Mouse (Mus musculus): ENCODE measurements at regions not wholly inside any gene's neighbourhood (a gene's known extent, or its start where the extent isn't known, plus 50 kb on each side); places are given as distances from the start of the nearest gene placed in this dataset.

GRCm38 (mm10) chr9:23029421-23029820 lies 193.5 kb upstream of the Bmper start:
- Histone ChIP-seq H3K4me1 (peaks cover 11% of the 10 kb centered on the region), H3K27me3 (replicated peaks) (no peaks in the 10 kb centered on the region), H3K9ac (no peak overlapping the region), H3K4me3 (no peak overlapping the region), H3K36me3 (no peaks in the 10 kb centered on the region), H3K27ac (no peak overlapping the region), H3K9me3 (no peaks in the 10 kb centered on the region), H3K4me2 (replicated peaks) (no peak overlapping the region)
- WGBS: 85% methylated on average over 4 of the region's 4 CpGs
- ATAC-seq (ENCODE audit: low FRiP score, low read depth): no peak

- ATAC-seq (ENCODE audit: low FRiP score, low read depth): no peak
- H3K27ac ChIP-seq: no peak overlapping the region
- H3K9me3 ChIP-seq: no peaks in the 10 kb centered on the region
- H3K36me3 ChIP-seq: no peaks in the 10 kb centered on the region
- no peak overlapping the region for H3K4me3 ChIP-seq
- WGBS: 73% methylated on average over 11 of the region's 11 CpGs
- H3K27me3 ChIP-seq (replicated peaks): peaks cover 2% of the 10 kb centered on the region; the same call in 1 of the 2 replicates
- no peak overlapping the region for H3K9ac ChIP-seq
- H3K4me1 ChIP-seq: peaks cover 12% of the 10 kb centered on the region
- H3K4me2 ChIP-seq (replicated peaks): no peak overlapping the region
Measured at GRCm38 (mm10) chr9:23030138-23030537, 192.7 kb upstream of the Bmper start.

- Histone ChIP-seq H3K9ac (no peak overlapping the region), H3K27me3 (replicated peaks) (peaks cover 3% of the 10 kb centered on the region; the same call in 1 of the 2 replicates), H3K27ac (no peak overlapping the region), H3K4me1 (peaks cover 16% of the 10 kb centered on the region), H3K4me2 (replicated peaks) (no peak overlapping the region), H3K36me3 (no peaks in the 10 kb centered on the region), H3K9me3 (no peaks in the 10 kb centered on the region), H3K4me3 (no peak overlapping the region)
- WGBS: 18% methylated on average over 2 of the region's 2 CpGs
- no peak for ATAC-seq (ENCODE audit: low FRiP score, low read depth)
Measured at GRCm38 (mm10) chr9:23030546-23030945, 192.3 kb upstream of the Bmper start.

GRCm38 (mm10) chr9:23031916-23032315 lies 191.0 kb upstream of the Bmper start:
- Histone ChIP-seq H3K36me3 (no peaks in the 10 kb centered on the region), H3K9ac (no peak overlapping the region), H3K27ac (no peak overlapping the region), H3K4me3 (no peak overlapping the region), H3K9me3 (no peaks in the 10 kb centered on the region), H3K27me3 (replicated peaks) (peaks cover 3% of the 10 kb centered on the region; the same call in 1 of the 2 replicates), H3K4me1 (peaks cover 29% of the 10 kb centered on the region), H3K4me2 (replicated peaks) (no peak overlapping the region)
- WGBS: 86% methylated on average over 9 of the region's 9 CpGs
- no peak for ATAC-seq (ENCODE audit: low FRiP score, low read depth)

GRCm38 (mm10) chr9:23035306-23035705 lies 187.6 kb upstream of the Bmper start:
- H3K27ac ChIP-seq: no peak overlapping the region
- H3K4me3 ChIP-seq: no peak overlapping the region
- H3K36me3 ChIP-seq: no peaks in the 10 kb centered on the region
- ATAC-seq (ENCODE audit: low FRiP score, low read depth): no peak
- H3K27me3 ChIP-seq (replicated peaks): peaks cover 3% of the 10 kb centered on the region; the same call in 1 of the 2 replicates
- no peak overlapping the region for H3K4me2 ChIP-seq (replicated peaks)
- WGBS: 78% methylated on average over 6 of the region's 6 CpGs
- H3K4me1 ChIP-seq: peaks cover 33% of the 10 kb centered on the region
- no peaks in the 10 kb centered on the region for H3K9me3 ChIP-seq
- no peak overlapping the region for H3K9ac ChIP-seq

GRCm38 (mm10) chr9:23035901-23036610 lies 186.8 kb upstream of the Bmper start:
- no peak overlapping the region for H3K27ac ChIP-seq
- peaks cover 36% of the 10 kb centered on the region for H3K4me1 ChIP-seq
- H3K4me2 ChIP-seq (replicated peaks): peak overlapping the region; percentile 47
- no peak overlapping the region for H3K9ac ChIP-seq
- H3K4me3 ChIP-seq: no peak overlapping the region
- H3K36me3 ChIP-seq: no peaks in the 10 kb centered on the region
- peaks cover 3% of the 10 kb centered on the region; the same call in 1 of the 2 replicates for H3K27me3 ChIP-seq (replicated peaks)
- 9% methylated on average over 16 of the region's 16 CpGs for WGBS
- H3K9me3 ChIP-seq: no peaks in the 10 kb centered on the region
- ATAC-seq (ENCODE audit: low FRiP score, low read depth): no peak

GRCm38 (mm10) chr9:23037513-23037914 lies 185.4 kb upstream of the Bmper start:
- peaks cover 3% of the 10 kb centered on the region; the same call in 1 of the 2 replicates for H3K27me3 ChIP-seq (replicated peaks)
- peak overlapping the region; percentile 37 for H3K4me2 ChIP-seq (replicated peaks)
- peak; percentile 66 for ATAC-seq (ENCODE audit: low FRiP score, low read depth)
- no peaks in the 10 kb centered on the region for H3K36me3 ChIP-seq
- H3K4me1 ChIP-seq: peaks cover 45% of the 10 kb centered on the region
- H3K4me3 ChIP-seq: no peak overlapping the region
- no peaks in the 10 kb centered on the region for H3K9me3 ChIP-seq
- no peak overlapping the region for H3K27ac ChIP-seq
- WGBS: 12% methylated on average over 9 of the region's 9 CpGs
- H3K9ac ChIP-seq: no peak overlapping the region

GRCm38 (mm10) chr9:23039588-23039987 lies 183.3 kb upstream of the Bmper start:
- Histone ChIP-seq H3K27ac (no peak overlapping the region), H3K9me3 (no peaks in the 10 kb centered on the region), H3K4me2 (replicated peaks) (no peak overlapping the region), H3K4me1 (peaks cover 41% of the 10 kb centered on the region), H3K4me3 (no peak overlapping the region), H3K9ac (no peak overlapping the region), H3K36me3 (no peaks in the 10 kb centered on the region), H3K27me3 (replicated peaks) (peaks cover 3% of the 10 kb centered on the region; the same call in 1 of the 2 replicates)
- no peak for ATAC-seq (ENCODE audit: low FRiP score, low read depth)
- WGBS: 78% methylated on average over 6 of the region's 6 CpGs

- H3K4me1 ChIP-seq: peaks cover 31% of the 10 kb centered on the region
- no peak overlapping the region for H3K27ac ChIP-seq
- no peak for ATAC-seq (ENCODE audit: low FRiP score, low read depth)
- no peak overlapping the region for H3K4me2 ChIP-seq (replicated peaks)
- WGBS: 44% methylated on average over 5 of the region's 5 CpGs
- no peaks in the 10 kb centered on the region for H3K36me3 ChIP-seq
- no peak overlapping the region for H3K9ac ChIP-seq
- no peaks in the 10 kb centered on the region for H3K27me3 ChIP-seq (replicated peaks)
- H3K4me3 ChIP-seq: no peak overlapping the region
- H3K9me3 ChIP-seq: no peaks in the 10 kb centered on the region
Measured at GRCm38 (mm10) chr9:23041025-23041424, 181.9 kb upstream of the Bmper start.

- ATAC-seq (ENCODE audit: low FRiP score, low read depth): peak; percentile 30; the same call in 1 of the 2 replicates
- H3K27me3 ChIP-seq (replicated peaks): no peaks in the 10 kb centered on the region
- H3K4me1 ChIP-seq: peaks cover 24% of the 10 kb centered on the region
- H3K27ac ChIP-seq: no peak overlapping the region
- no peaks in the 10 kb centered on the region for H3K36me3 ChIP-seq
- no peaks in the 10 kb centered on the region for H3K9me3 ChIP-seq
- H3K4me2 ChIP-seq (replicated peaks): no peak overlapping the region
- no peak overlapping the region for H3K9ac ChIP-seq
- WGBS: 47% methylated on average over 22 of the region's 22 CpGs
- H3K4me3 ChIP-seq: no peak overlapping the region
Measured at GRCm38 (mm10) chr9:23041537-23042472, 181.1 kb upstream of the Bmper start.

GRCm38 (mm10) chr9:23043006-23043405 lies 179.9 kb upstream of the Bmper start:
- no peaks in the 10 kb centered on the region for H3K36me3 ChIP-seq
- no peak overlapping the region for H3K9ac ChIP-seq
- ATAC-seq (ENCODE audit: low FRiP score, low read depth): no peak
- no peaks in the 10 kb centered on the region for H3K27me3 ChIP-seq (replicated peaks)
- H3K4me1 ChIP-seq: peaks cover 12% of the 10 kb centered on the region
- H3K9me3 ChIP-seq: no peaks in the 10 kb centered on the region
- H3K27ac ChIP-seq: no peak overlapping the region
- 94% methylated on average over 4 of the region's 4 CpGs for WGBS
- no peak overlapping the region for H3K4me3 ChIP-seq
- H3K4me2 ChIP-seq (replicated peaks): no peak overlapping the region

GRCm38 (mm10) chr9:23045486-23045885 lies 177.4 kb upstream of the Bmper start:
- Histone ChIP-seq H3K9me3 (no peaks in the 10 kb centered on the region), H3K4me3 (no peak overlapping the region), H3K4me1 (peaks cover 12% of the 10 kb centered on the region), H3K27me3 (replicated peaks) (no peaks in the 10 kb centered on the region), H3K9ac (no peak overlapping the region), H3K27ac (no peak overlapping the region), H3K4me2 (replicated peaks) (no peak overlapping the region), H3K36me3 (no peaks in the 10 kb centered on the region)
- WGBS: 5% methylated on average over 2 of the region's 2 CpGs
- no peak for ATAC-seq (ENCODE audit: low FRiP score, low read depth)

Data from neural tube, embryonic 12.5 days (tissue).